Mouse (Mus musculus): ENCODE measurements at regions not wholly inside any gene's neighbourhood (a gene's known extent, or its start where the extent isn't known, plus 50 kb on each side); places are given as distances from the start of the nearest gene placed in this dataset.
A peak's percentile ranks its signal among the peaks of the same experiment; 100 is the strongest.

DNA sequence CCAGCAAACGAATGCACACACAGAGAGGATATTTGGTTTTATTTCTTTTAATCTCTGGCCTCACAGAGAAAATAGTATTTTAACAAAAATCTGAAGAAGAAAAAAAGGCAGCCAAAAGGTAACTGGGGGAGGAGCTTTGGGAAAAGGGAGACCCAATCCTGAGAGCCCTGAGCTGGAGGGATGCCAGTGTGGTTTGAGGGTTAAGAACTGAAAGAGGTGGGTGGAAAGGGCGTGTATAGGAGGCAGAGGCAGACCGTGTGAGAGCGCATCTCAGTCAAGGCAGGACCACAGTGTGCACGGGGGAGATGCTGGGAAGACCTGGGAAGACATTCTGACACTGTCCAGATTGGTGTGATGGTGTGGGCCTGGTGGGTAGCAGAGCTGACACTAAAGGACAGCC is 138.4 kb upstream of the Ccdc54 start:
- no peak for DNase-seq (ENCODE audit: low read depth in 1 of 2, low spot score in 2 of 2)
- TF ChIP-seq POLR2A (IDR thresholded peaks at IDR 0.05; ENCODE audit: low read depth, low read length) (no peak), CTCF (IDR thresholded peaks at IDR 0.05; ENCODE audit: extremely low read depth, insufficient read depth, insufficient read length, insufficient replicate concordance) (no peak)
- Histone ChIP-seq H3K27me3 (ENCODE audit: control insufficient read depth, insufficient read depth, low read length) (no peaks in the 10 kb centered on the region), H3K4me3 (ENCODE audit: extremely low read depth, insufficient read depth, insufficient read length) (no peak overlapping the region), H3K4me1 (ENCODE audit: control insufficient read depth, insufficient read depth, insufficient read length) (no peaks in the 10 kb centered on the region), H3K36me3 (ENCODE audit: control insufficient read depth, insufficient read depth, low read length) (peaks cover 4% of the 10 kb centered on the region; the same call in 1 of the 2 replicates), H3K27ac (ENCODE audit: insufficient read depth, low read length) (no peak overlapping the region)
- 41% methylated on average over 5 of the region's 5 CpGs for WGBS

- Histone ChIP-seq H3K27me3 (ENCODE audit: control insufficient read depth, insufficient read depth, low read length) (no peaks in the 10 kb centered on the region), H3K36me3 (ENCODE audit: control insufficient read depth, insufficient read depth, low read length) (peaks cover 4% of the 10 kb centered on the region; the same call in 1 of the 2 replicates), H3K27ac (ENCODE audit: insufficient read depth, low read length) (no peak overlapping the region), H3K4me3 (ENCODE audit: extremely low read depth, insufficient read depth, insufficient read length) (no peak overlapping the region), H3K4me1 (ENCODE audit: control insufficient read depth, insufficient read depth, insufficient read length) (no peaks in the 10 kb centered on the region)
- no peak for DNase-seq (ENCODE audit: low read depth in 1 of 2, low spot score in 2 of 2)
- TF ChIP-seq POLR2A (IDR thresholded peaks at IDR 0.05; ENCODE audit: low read depth, low read length) (no peak), CTCF (IDR thresholded peaks at IDR 0.05; ENCODE audit: extremely low read depth, insufficient read depth, insufficient read length, insufficient replicate concordance) (no peak)
- WGBS = 94% methylated on average over 6 of the region's 6 CpGs
Observed at GRCm38 (mm10) chr16:50723144-50723543, 132.2 kb upstream of the Ccdc54 start.

DNA sequence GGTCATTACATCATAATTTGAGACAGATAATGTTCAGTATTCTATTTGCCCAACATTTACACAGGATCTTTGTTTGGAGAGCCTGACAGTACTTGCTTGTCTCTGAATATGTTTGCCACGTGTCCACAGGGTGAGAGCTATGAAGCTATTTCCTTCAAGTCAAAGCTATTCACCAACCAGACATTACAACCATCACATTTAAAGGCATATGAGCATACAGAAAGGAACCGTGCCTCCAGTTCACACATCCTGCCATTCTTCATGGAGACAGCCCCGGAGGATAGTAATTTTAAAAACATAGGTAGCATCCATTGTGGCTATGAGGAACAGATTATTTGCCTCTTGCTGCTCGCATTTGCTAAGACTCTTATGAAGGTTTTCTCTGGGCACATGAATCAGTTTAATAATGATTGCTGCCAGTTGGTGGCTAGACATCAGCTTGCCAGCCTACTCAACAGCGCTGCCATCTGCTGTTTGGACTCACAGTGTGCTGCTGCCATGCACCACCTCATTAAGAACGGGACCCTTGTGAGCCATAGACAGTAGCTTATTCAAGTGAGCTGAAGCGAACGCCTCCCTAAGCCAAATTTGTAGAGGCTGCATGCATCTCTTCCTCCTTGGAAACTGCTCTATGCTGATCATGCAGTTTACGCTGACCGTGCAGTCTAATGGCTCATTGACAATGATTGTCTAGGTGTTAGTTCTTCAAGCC is 126.5 kb upstream of the Ccdc54 start:
- peak in 1 of 2 experiments; percentile 8 for DNase-seq (ENCODE audit: low read depth in 1 of 2, low spot score in 2 of 2)
- 61% methylated on average over 10 of the region's 10 CpGs for WGBS
- H3K4me3 ChIP-seq (ENCODE audit: extremely low read depth, insufficient read depth, insufficient read length) = no peak overlapping the region
- H3K36me3 ChIP-seq (ENCODE audit: control insufficient read depth, insufficient read depth, low read length) = no peaks in the 10 kb centered on the region; the same call in 1 of the 2 replicates
- no peaks in the 10 kb centered on the region for H3K27me3 ChIP-seq (ENCODE audit: control insufficient read depth, insufficient read depth, low read length)
- no peaks in the 10 kb centered on the region for H3K4me1 ChIP-seq (ENCODE audit: control insufficient read depth, insufficient read depth, insufficient read length)
- TF ChIP-seq POLR2A (IDR thresholded peaks at IDR 0.05; ENCODE audit: low read depth, low read length) (no peak), CTCF (IDR thresholded peaks at IDR 0.05; ENCODE audit: extremely low read depth, insufficient read depth, insufficient read length, insufficient replicate concordance) (no peak; the same call in 1 of the 2 replicates)
- H3K27ac ChIP-seq (ENCODE audit: insufficient read depth, low read length) = no peak overlapping the region

DNA sequence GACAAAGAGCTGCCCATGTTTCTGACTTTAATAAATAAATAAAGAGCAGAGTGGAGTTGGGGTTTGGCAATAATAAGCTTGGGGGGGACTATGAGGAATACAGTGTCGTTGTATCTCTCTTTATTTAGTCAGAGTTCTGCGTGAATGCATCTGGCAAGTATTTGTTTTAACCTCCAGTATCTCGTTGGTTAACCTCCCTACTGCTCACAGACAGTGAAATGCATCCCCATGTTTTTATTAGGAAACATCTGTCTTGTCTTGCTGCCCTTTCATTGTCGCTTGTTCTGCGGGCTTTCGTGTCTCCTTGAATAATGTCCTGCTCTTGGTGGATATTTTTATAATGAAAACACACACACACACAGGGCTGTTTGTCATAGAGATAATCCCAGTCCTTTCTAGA is 118.8 kb upstream of the Ccdc54 start:
- 92% methylated on average over 6 of the region's 6 CpGs for WGBS

GRCm38 (mm10) chr16:50707906-50708305 is 117.0 kb upstream of the Ccdc54 start:
- Histone ChIP-seq H3K27ac (ENCODE audit: insufficient read depth, low read length) (no peak overlapping the region), H3K4me1 (ENCODE audit: control insufficient read depth, insufficient read depth, insufficient read length) (no peaks in the 10 kb centered on the region), H3K4me3 (ENCODE audit: extremely low read depth, insufficient read depth, insufficient read length) (no peak overlapping the region), H3K36me3 (ENCODE audit: control insufficient read depth, insufficient read depth, low read length) (no peaks in the 10 kb centered on the region), H3K27me3 (ENCODE audit: control insufficient read depth, insufficient read depth, low read length) (no peaks in the 10 kb centered on the region)
- DNase-seq (ENCODE audit: low read depth in 1 of 2, low spot score in 2 of 2) = no peak
- WGBS = 88% methylated on average over 2 of the region's 2 CpGs
- no peak for TF ChIP-seq POLR2A (IDR thresholded peaks at IDR 0.05; ENCODE audit: low read depth, low read length)
- no peak for TF ChIP-seq CTCF (IDR thresholded peaks at IDR 0.05; ENCODE audit: extremely low read depth, insufficient read depth, insufficient read length, insufficient replicate concordance)

More for the DNA sequence above, 118.8 kb upstream of the Ccdc54 start:
- H3K27me3 ChIP-seq (ENCODE audit: control insufficient read depth, insufficient read depth, low read length) = no peaks in the 10 kb centered on the region
- no peaks in the 10 kb centered on the region for H3K36me3 ChIP-seq (ENCODE audit: control insufficient read depth, insufficient read depth, low read length)
- no peaks in the 10 kb centered on the region for H3K4me1 ChIP-seq (ENCODE audit: control insufficient read depth, insufficient read depth, insufficient read length)
- no peak overlapping the region for H3K27ac ChIP-seq (ENCODE audit: insufficient read depth, low read length)
- TF ChIP-seq POLR2A (IDR thresholded peaks at IDR 0.05; ENCODE audit: low read depth, low read length) = no peak
- TF ChIP-seq CTCF (IDR thresholded peaks at IDR 0.05; ENCODE audit: extremely low read depth, insufficient read depth, insufficient read length, insufficient replicate concordance) = no peak
- no peak for DNase-seq (ENCODE audit: low read depth in 1 of 2, low spot score in 2 of 2)
- no peak overlapping the region for H3K4me3 ChIP-seq (ENCODE audit: extremely low read depth, insufficient read depth, insufficient read length)

DNA sequence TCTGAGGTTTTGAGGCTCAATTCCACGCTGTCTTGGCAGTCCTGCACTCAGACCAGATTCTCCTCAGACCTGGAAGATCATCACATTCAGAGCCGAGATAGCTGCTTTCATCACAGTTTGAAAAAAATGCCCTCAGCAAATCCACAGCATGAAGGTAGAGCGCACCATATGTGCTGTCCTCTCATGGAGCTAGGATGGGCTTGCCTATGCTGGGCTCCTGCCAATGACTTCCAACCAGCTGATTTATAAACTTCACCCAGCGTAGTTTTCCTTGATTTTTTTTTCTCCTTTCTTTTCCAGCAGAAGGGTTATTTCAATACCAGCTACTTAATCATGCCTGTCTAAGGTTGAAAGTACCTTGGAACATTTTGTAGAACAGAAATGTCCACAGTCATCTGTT is 115.0 kb upstream of the Ccdc54 start:
- DNase-seq (ENCODE audit: low read depth in 1 of 2, low spot score in 2 of 2) = no peak
- H3K4me3 ChIP-seq (ENCODE audit: extremely low read depth, insufficient read depth, insufficient read length) = no peak overlapping the region
- 75% methylated on average over 4 of the region's 4 CpGs for WGBS
- TF ChIP-seq POLR2A (IDR thresholded peaks at IDR 0.05; ENCODE audit: low read depth, low read length) (no peak), CTCF (IDR thresholded peaks at IDR 0.05; ENCODE audit: extremely low read depth, insufficient read depth, insufficient read length, insufficient replicate concordance) (no peak)
- no peaks in the 10 kb centered on the region for H3K27me3 ChIP-seq (ENCODE audit: control insufficient read depth, insufficient read depth, low read length)
- H3K27ac ChIP-seq (ENCODE audit: insufficient read depth, low read length) = no peak overlapping the region
- no peaks in the 10 kb centered on the region for H3K36me3 ChIP-seq (ENCODE audit: control insufficient read depth, insufficient read depth, low read length)
- no peaks in the 10 kb centered on the region for H3K4me1 ChIP-seq (ENCODE audit: control insufficient read depth, insufficient read depth, insufficient read length)

DNA sequence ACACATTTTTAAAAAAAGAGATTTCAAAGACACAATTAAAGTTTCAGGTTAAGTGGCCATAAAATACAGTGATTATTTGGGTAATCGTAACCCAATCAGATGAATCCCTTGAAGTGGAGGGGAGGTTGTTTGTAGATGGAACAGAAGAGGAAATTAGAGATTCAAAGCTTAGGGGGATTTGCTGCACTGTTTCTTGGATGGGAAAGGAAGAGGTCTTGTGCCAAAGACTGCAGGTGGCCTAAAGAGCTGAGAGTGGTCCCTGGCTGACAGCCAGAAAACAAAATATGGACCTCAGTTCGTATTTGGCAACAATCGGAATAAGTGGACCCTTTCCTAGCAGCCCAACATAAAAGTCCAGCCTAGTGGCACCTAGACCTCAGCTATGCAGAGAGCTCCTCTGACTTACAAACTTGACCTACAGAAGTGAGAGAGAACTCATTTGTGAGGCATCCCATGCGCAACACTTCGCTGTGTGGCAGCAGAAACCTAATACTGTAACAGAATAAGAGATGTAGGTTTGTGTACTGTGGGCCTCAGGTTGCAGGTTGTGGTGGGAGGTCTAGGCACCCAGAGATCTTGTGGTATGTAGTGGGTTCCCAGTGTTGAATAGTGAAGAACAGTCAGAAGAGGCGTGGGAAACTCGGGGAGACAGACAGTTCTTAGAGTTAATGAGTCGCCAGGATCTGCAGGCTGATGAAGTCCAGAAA is 110.0 kb upstream of the Ccdc54 start:
- no peaks in the 10 kb centered on the region for H3K4me1 ChIP-seq (ENCODE audit: control insufficient read depth, insufficient read depth, insufficient read length)
- H3K27me3 ChIP-seq (ENCODE audit: control insufficient read depth, insufficient read depth, low read length) = no peaks in the 10 kb centered on the region
- DNase-seq (ENCODE audit: low read depth in 1 of 2, low spot score in 2 of 2) = no peak
- H3K27ac ChIP-seq (ENCODE audit: insufficient read depth, low read length) = no peak overlapping the region
- TF ChIP-seq POLR2A (IDR thresholded peaks at IDR 0.05; ENCODE audit: low read depth, low read length) (no peak), CTCF (IDR thresholded peaks at IDR 0.05; ENCODE audit: extremely low read depth, insufficient read depth, insufficient read length, insufficient replicate concordance) (no peak)
- no peaks in the 10 kb centered on the region for H3K36me3 ChIP-seq (ENCODE audit: control insufficient read depth, insufficient read depth, low read length)
- 76% methylated on average over 8 of the region's 8 CpGs for WGBS
- H3K4me3 ChIP-seq (ENCODE audit: extremely low read depth, insufficient read depth, insufficient read length) = no peak overlapping the region
